Mouse (Mus musculus) stomach, postnatal 0 days (tissue): ENCODE measurements at regions not wholly inside any gene's neighbourhood (a gene's known extent, or its start where the extent isn't known, plus 50 kb on each side); places are given as distances from the start of the nearest gene placed in this dataset.

Experiments
- ATAC-seq: fragments of 200-750 bp; cut with Nextera tagmentation; 2 replicates; pipeline ENCODE4 v1.8.0; 2017; ENCODE audit not compliant: low FRiP score, low TSS enrichment
- DNase-seq: peaks from one replicate; pipeline ENCODE4 v3.0.0-alpha.2; 2016; ENCODE audit warnings: low spot score
- H3K27ac ChIP-seq: fragments of 300-500 bp; sonication (generic); replicated peaks from 2 replicates; pipeline ENCODE4 v1.5.1; 2014; ENCODE audit warnings: mild to moderate bottlenecking, control low read depth
- H3K27me3 ChIP-seq: fragments of 300-500 bp; sonication (generic); 2 replicates; pipeline ENCODE4 v1.6.1; 2014; ENCODE audit warnings: low read length; ENCODE audit not compliant: control insufficient read depth, insufficient read depth
- H3K36me3 ChIP-seq: fragments of 300-500 bp; sonication (generic); 2 replicates; pipeline ENCODE4 v1.6.1; 2014; ENCODE audit warnings: low read length, mixed read lengths; ENCODE audit not compliant: control insufficient read depth, insufficient read depth
- H3K4me1 ChIP-seq: fragments of 300-500 bp; sonication (generic); replicated peaks from 2 replicates; pipeline ENCODE4 v1.6.1; 2014; ENCODE audit warnings: antibody characterized with exemption; ENCODE audit not compliant: control insufficient read depth, insufficient read depth
- H3K4me2 ChIP-seq: fragments of 300-500 bp; sonication (generic); replicated peaks from 2 replicates; pipeline ENCODE4 v1.6.1; 2014; ENCODE audit warnings: low read depth, mild to moderate bottlenecking, control low read depth, moderate library complexity
- H3K4me3 ChIP-seq: fragments of 300-500 bp; sonication (generic); 2 replicates; pipeline ENCODE4 v1.5.1; 2014; ENCODE audit warnings: low read depth, low read length, control low read depth
- H3K9ac ChIP-seq: fragments of 300-500 bp; sonication (generic); 2 replicates; pipeline ENCODE4 v1.6.1; 2014; ENCODE audit warnings: mild to moderate bottlenecking, low read length, control low read depth, mixed read lengths
- H3K9me3 ChIP-seq: fragments of 300-500 bp; sonication (generic); 2 replicates; pipeline ENCODE4 v1.6.1; 2016; ENCODE audit warnings: low read length; ENCODE audit not compliant: control insufficient read depth
- CTCF ChIP-seq: IDR thresholded peaks from 2 replicates; pipeline ENCODE4 v1.5.1; 2016; ENCODE audit warnings: antibody characterized with exemption, low read depth, mild to moderate bottlenecking, moderate library complexity
- EP300 ChIP-seq: optimal IDR thresholded peaks from 2 replicates; pipeline ENCODE3; 2016; ENCODE audit warnings: antibody characterized with exemption
- WGBS: fragments of 180-500 bp; shearing (Covaris S2); extraction: QIAGEN DNeasy Blood & Tissue Kit; methylation state at CpG from one replicate; pipeline ENCODE4 v1.1.7; 2014; 5-methylcytosine and 5-hydroxymethylcytosine counted together

DNA sequence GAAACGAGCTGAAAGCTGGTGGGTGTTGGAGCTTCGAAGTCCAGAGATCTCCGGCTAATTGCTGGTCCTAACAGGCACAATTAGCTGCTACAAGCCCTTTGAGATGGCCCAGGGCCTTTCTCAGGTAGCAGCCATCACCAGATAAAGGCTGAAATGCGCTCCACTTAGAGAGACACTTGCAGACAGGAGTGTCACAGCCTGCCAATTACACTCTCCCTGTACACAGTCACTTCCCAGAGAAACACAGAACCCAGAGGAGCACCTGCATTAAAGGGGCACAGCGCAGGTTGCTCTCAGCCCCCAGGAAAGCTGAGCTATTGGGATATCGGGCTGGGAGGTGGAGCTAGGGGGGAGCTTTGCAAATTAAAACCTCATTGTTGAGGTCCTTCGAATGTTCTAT lies 380.2 kb downstream of the Tshz3 start:
- no peak for TF ChIP-seq CTCF
- no peak for TF ChIP-seq EP300
- no peaks in the 10 kb centered on the region for H3K4me1 ChIP-seq
- no peak for ATAC-seq

DNA sequence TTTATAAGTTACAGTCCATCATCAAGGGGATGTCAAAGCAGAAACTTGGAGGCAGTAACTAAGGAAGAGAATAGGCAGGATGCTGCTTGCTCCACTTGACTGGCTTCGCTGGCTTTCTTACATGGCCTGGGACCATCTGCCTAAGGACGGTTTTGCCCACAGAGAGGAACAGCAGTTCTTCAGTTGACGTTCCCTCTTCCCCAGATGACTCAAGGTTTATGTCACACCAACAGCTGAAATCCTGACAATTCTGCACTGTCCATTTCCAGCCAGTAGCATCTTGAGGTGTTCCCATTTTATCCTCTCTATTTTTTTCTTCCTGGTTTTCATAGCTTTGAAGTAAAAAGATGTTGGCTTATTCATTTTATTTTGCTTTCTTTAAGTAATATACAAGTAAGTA lies 391.8 kb downstream of the Tshz3 start:
- no peak overlapping the region for H3K4me2 ChIP-seq
- DNase-seq (no peak), ATAC-seq (no peak)
- no peak overlapping the region for H3K4me3 ChIP-seq
- TF ChIP-seq CTCF = no peak
- TF ChIP-seq EP300 = no peak
- H3K36me3 ChIP-seq = no peaks in the 10 kb centered on the region
- H3K27ac ChIP-seq = no peak overlapping the region
- no peak overlapping the region for H3K9ac ChIP-seq
- no peaks in the 10 kb centered on the region for H3K4me1 ChIP-seq
- no peaks in the 10 kb centered on the region for H3K9me3 ChIP-seq
- 81% methylated on average over 3 of the region's 3 CpGs for WGBS
- no peaks in the 10 kb centered on the region for H3K27me3 ChIP-seq

More for the DNA sequence above, 380.2 kb downstream of the Tshz3 start:
- WGBS = 70% methylated on average over 7 of the region's 7 CpGs
- Histone ChIP-seq H3K4me2 (no peak overlapping the region), H3K9ac (no peak overlapping the region), H3K4me3 (no peak overlapping the region), H3K36me3 (no peaks in the 10 kb centered on the region), H3K9me3 (no peaks in the 10 kb centered on the region), H3K27me3 (no peaks in the 10 kb centered on the region), H3K27ac (no peak overlapping the region)
- DNase-seq = no peak

DNA sequence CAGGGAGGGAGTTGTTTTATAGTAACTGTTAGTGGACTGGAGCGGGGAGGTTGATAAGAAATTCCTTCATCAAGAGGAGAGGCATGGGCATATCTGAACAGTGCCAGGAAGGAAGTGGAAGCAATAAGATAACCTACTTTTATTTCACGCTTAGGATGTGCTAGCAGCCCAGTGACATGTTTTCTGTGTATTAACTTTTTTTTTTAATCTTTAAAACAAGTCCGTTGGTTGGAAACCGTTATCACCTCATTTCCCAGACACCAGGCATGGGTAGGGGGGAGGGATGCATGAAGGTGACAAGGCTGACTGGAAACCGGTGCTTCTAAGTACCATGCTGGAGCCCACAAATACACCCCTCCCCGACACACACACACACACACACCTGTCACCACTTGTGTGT lies 394.7 kb downstream of the Tshz3 start:
- H3K9ac ChIP-seq = no peak overlapping the region
- H3K27ac ChIP-seq = no peak overlapping the region
- no peak overlapping the region for H3K4me2 ChIP-seq
- no peaks in the 10 kb centered on the region for H3K27me3 ChIP-seq
- 80% methylated on average over 6 of the region's 6 CpGs for WGBS
- TF ChIP-seq EP300 = no peak
- no peak for TF ChIP-seq CTCF
- no peak for ATAC-seq
- DNase-seq = no peak
- no peaks in the 10 kb centered on the region for H3K4me1 ChIP-seq
- H3K9me3 ChIP-seq = no peaks in the 10 kb centered on the region
- no peak overlapping the region for H3K4me3 ChIP-seq
- H3K36me3 ChIP-seq = no peaks in the 10 kb centered on the region

DNA sequence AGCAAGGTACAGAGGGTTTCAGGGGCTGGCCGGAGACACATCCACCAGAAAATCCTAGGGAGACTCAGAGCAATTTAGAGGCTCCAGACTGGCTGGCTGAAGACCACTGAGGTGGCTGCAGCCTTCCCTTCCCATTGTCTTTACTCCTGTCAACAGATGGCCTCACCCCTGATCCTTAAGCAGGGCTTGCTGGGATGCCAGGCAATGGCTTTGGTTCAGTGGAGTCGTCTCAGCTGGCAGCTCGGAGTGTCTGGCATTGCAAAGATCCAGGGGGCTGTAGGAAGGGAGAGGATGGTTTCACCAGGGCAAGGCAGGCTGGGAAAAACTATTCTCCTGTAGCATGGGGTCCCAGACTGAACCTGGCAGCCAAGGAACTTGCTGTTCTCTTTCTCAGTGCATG lies 395.8 kb downstream of the Tshz3 start:
- 74% methylated on average over 3 of the region's 3 CpGs for WGBS
- no peak for ATAC-seq

DNA sequence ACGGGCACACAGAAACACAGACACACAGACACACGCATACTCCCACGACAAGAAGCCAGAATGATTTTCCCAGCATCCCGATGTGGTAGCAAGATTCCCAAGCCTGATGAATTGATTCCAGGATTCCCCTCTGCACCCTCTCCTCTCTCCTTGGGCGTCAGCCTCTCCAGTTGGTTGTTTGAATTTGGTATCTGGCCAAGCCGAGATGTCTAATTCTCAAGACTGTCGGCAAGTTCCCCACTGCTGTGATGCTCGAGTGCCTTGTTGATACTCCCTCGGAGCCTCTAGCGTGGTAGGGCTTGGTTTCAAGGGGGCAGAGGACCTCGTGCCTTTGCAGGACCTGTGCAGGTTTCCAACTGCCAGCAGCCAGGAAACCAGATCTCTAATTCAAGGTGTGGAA lies 397.9 kb downstream of the Tshz3 start:
- H3K36me3 ChIP-seq = no peaks in the 10 kb centered on the region
- no peak overlapping the region for H3K9ac ChIP-seq
- H3K4me3 ChIP-seq = no peak overlapping the region
- no peak overlapping the region for H3K4me2 ChIP-seq
- no peak for ATAC-seq
- no peaks in the 10 kb centered on the region for H3K4me1 ChIP-seq
- H3K9me3 ChIP-seq = no peaks in the 10 kb centered on the region
- TF ChIP-seq CTCF (no peak), EP300 (no peak)
- no peak overlapping the region for H3K27ac ChIP-seq
- DNase-seq = no peak
- H3K27me3 ChIP-seq = no peaks in the 10 kb centered on the region
- 67% methylated on average over 11 of the region's 11 CpGs for WGBS

More for the DNA sequence above, 395.8 kb downstream of the Tshz3 start:
- Histone ChIP-seq H3K36me3 (no peaks in the 10 kb centered on the region), H3K4me3 (no peak overlapping the region), H3K27me3 (no peaks in the 10 kb centered on the region), H3K4me2 (no peak overlapping the region), H3K9me3 (no peaks in the 10 kb centered on the region), H3K9ac (no peak overlapping the region), H3K27ac (no peak overlapping the region), H3K4me1 (no peaks in the 10 kb centered on the region)
- no peak for DNase-seq
- TF ChIP-seq CTCF = no peak
- TF ChIP-seq EP300 = no peak

DNA sequence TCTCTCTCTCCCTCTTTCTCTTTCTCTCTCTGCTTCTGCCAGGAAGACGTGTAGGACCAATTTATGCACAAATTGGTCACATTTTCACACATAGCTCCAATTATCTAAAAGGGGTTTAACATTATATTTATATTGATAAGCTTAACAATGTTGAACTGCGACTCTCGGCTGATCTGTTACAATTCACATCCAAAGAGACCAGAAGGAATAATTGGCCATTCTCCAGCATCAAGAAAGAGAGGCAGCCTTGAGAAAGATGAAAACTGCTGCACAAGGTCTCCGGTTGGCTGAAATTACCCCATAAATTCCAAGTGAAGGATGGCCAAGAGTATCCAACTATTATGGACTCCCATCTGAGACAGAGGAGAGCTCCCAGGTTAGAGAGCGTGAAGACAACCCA lies 398.4 kb downstream of the Tshz3 start:
- TF ChIP-seq CTCF (no peak), EP300 (no peak)
- Histone ChIP-seq H3K4me2 (no peak overlapping the region), H3K9ac (no peak overlapping the region), H3K27me3 (no peaks in the 10 kb centered on the region), H3K4me3 (no peak overlapping the region), H3K27ac (no peak overlapping the region), H3K9me3 (no peaks in the 10 kb centered on the region), H3K4me1 (no peaks in the 10 kb centered on the region), H3K36me3 (no peaks in the 10 kb centered on the region)
- no peak for DNase-seq
- WGBS = 80% methylated on average over 5 of the region's 5 CpGs
- ATAC-seq = no peak
